Mouse (Mus musculus) adrenal gland, adult 2 months (tissue): ENCODE measurements around the gene Ipo11. TPM values are rescaled to one million over a fixed set of nuclear protein-coding genes. Genes with fewer than 3 reads are reported as not detected.

Source experiments
- DNase-seq: peaks from one replicate; pipeline ENCODE4 v3.0.0; 2021
- polyA plus RNA-seq: library from polyadenylated mRNA; depleted of rRNA; stranded (reverse); fragments of >200 nt; gene quantifications from 2 replicates; pipeline ENCODE4 v1.2.3, GENCODE M21; 2012; rRNA removed
- total RNA-seq, 2 experiments: library from RNA; stranded (reverse); gene quantifications; 2 replicates each; pipeline ENCODE4 v1.2.3; 2021

Gene Ipo11
- total and polyA plus RNA-seq, 3 experiments: 16.7 to 42.1 (median 33.3) TPM

GRCm38 (mm10) chr13:106813519-106813918, 123.2 kb downstream of the Ipo11 start:
- no peak for DNase-seq

- DNase-seq: no peak
Measured at GRCm38 (mm10) chr13:106813087-106813486, 123.7 kb downstream of the Ipo11 start.

GRCm38 (mm10) chr13:106810156-106810555, 126.6 kb downstream of the Ipo11 start:
- no peak for DNase-seq

GRCm38 (mm10) chr13:106808821-106809220, 127.9 kb downstream of the Ipo11 start:
- no peak for DNase-seq

DNA sequence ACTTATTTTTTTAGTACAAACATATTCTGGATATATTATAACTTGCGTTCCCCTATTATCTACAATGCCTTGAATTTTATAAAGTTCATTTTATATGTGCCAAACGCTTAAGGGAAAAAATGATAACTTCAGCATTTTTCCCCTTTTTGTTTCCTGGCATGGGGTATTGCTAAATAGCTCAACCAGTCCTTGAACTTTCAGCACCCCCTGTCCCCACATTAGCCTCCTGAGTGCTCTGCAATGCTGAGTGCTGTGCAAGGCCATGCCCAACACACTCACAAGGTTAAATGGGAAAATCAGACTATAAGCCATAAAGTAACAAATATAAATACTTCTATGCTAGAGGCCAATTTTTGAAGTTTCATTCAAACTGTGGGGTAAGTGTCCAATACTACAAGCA, 128.4 kb downstream of the Ipo11 start:
- no peak for DNase-seq

DNA sequence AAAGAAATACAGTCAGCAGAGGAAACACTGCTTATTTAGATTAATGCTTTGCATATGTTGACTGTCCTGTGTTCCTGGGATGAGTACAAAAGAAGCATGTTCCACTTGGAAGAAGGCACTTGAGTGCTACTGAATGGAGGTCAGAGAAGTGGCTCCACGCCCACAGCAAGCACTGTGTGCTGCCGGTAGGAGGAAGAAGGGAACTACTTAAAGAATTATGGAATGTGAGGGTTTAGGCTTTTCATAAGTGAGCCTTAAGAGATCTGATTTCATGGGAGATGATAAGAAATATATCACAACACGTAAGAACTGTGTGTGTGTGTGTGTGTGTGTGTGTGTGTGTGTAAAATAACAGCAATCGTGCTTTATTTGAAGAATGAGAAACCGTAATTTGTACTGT, 129.5 kb downstream of the Ipo11 start:
- DNase-seq: no peak

- no peak for DNase-seq
Measured at GRCm38 (mm10) chr13:106805146-106805545, 131.6 kb downstream of the Ipo11 start.

- DNase-seq: no peak
Measured at GRCm38 (mm10) chr13:106798026-106798425, 138.7 kb downstream of the Ipo11 start.

- DNase-seq: no peak
Measured at GRCm38 (mm10) chr13:106788817-106789216, 147.9 kb downstream of the Ipo11 start.

- no peak for DNase-seq
Measured at GRCm38 (mm10) chr13:106768807-106769206, 168.0 kb downstream of the Ipo11 start.

- DNase-seq: no peak
Measured at GRCm38 (mm10) chr13:106762611-106763010, 174.1 kb downstream of the Ipo11 start.

DNA sequence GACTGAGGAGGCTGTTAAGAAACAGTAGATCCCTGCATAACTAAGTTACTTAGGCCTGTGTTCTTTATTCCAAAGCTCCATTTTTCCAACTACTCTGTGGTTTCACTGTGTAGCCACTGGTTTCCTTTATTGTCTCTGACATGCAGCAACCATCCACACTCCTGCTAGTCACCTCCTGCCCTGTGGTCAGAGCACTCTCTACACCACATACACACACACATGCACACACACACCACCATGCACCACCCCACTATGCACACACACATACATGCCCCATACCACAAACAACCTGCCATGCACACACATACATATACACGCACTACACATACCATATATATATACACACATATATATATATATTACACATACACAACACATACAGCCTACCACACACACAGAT, 175.1 kb downstream of the Ipo11 start:
- no peak for DNase-seq

DNA sequence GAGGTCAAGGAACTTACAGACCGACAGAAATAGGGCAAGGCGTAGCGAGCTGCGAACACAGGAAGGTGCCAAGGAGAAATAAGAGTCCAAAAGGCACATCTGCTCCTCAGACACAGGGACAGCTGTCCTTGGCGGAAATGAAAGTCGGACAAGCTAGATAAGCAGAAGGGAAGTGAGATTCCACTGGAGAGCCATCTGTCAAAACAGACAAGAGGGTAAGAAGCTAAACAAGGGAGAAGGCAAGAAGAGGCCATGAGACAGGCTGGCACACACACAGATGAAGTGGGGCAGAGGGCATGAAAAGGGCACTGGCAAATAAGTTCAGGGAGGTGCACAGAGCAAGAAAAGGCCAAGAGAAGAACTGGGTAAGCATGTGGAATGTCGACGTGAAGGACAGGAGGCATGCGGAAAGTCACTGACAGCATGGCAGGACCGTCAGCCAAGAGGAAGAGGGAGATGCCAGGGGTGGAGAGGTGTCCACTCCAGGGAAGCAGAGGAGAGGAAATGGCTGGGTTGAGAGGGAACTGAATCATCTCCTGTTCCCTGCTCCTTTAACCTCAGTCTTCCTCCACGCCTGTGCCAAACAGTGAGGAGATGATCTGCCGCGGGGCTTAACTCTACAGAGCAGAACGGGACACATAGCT, 176.4 kb downstream of the Ipo11 start:
- peak; percentile 65 for DNase-seq

- no peak for DNase-seq
Measured at GRCm38 (mm10) chr13:106755892-106756291, 180.9 kb downstream of the Ipo11 start.

DNA sequence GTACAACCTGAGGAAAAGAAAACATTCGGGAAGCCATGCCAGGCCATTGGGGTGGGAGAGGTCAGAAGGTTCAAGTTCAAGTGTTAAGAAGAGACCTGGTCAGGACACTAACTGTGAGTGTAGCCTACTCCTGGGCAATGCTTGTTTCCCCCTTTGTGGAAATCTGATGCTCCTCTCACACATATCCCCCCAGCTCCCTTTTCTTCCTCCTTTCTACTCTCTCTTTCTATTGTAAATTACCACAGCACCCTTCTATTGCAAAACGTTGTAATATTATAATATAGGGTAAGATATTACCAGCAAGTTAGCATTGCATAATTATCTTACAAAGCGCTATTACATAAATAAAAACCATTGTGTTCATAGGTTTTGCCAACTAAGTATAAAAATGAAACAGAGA, 182.5 kb downstream of the Ipo11 start:
- DNase-seq: no peak

DNA sequence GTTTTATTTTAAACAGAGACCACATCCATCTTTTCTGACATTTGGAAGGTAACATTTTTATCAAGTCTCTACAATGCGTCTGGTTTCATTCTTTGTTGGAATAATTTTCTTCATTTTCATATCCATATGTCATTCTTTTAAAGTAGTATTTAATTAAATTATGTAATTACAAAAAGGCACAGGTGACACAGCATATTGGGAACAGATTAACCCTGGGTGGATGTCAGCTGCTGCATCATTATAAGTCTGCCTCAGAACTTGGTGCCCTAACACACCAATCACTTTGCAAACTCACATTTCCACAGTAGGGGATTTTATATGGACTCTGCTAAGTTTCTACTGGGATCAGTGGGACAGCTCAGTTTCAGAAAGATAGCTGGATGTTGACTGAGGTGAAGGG, 184.8 kb downstream of the Ipo11 start:
- no peak for DNase-seq

- DNase-seq: no peak
Measured at GRCm38 (mm10) chr13:106746823-106747222, 189.9 kb downstream of the Ipo11 start.

GRCm38 (mm10) chr13:106745201-106745600, 191.6 kb downstream of the Ipo11 start:
- no peak for DNase-seq

Other genes with a start within 250 kb of the Ipo11 start
- gene Dimt1, start 10.2 kb upstream of the Ipo11 start, total RNA-seq: 10 to 100 TPM; 12.6 to 15.4 TPM
- gene Dimt1, start 10.2 kb upstream of the Ipo11 start, polyA plus RNA-seq: 4.6 TPM in 2 replicates
- gene Kif2a, start 85.2 kb upstream of the Ipo11 start, total RNA-seq: 10 to 100 TPM; 48.5 to 68.8 TPM
- 0.15 and 0.17 TPM in 2 replicates for gene Kif2a, start 85.2 kb upstream of the Ipo11 start, polyA plus RNA-seq